Mouse (Mus musculus): ENCODE results near the gene Tapbp.
"Not testable (repeated sequence)": the region's sequence is repeated elsewhere in the genome, so short reads cannot be mapped to it uniquely, and the experiment has no call there.

Tapbp gene

DNA sequence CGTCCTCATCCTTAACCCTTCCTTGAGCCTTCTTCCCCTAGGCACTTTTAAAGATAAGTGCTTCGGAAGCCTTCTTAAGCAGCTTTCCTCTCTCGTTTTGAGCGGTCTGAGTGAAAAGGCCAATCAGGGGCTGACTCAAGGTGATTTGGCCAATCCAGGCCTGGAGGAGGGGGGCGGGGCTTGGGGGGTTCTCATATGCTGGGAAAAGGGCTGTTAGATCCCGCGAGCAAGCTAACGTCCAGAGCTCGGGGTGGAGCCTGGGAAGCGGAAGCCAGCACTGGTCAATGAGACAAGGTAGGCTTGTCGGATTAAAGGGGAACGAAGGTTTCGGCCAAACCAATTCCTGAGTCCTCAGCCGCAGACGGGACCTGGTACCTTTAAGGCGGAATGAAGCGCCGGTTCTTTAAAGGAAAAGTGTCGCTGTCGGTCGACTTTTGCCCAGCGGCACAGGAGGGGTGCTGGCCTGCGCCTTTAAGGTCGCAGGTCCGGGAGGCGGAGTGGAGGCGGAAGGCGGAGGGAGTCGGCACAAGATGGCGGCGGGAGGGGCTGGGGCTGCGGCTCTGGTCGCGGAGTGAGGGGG is at the start of gene Tapbp, which contains the start of gene Zbtb22:
TSS of gene Tapbp (plus strand) at position 229 of the 580 bp plus-strand sequence.
TSS of gene Zbtb22 (plus strand) at position 234 of the 580 bp plus-strand sequence.
- in situ Hi-C loops (cut with MboI, MseI): loop anchor here (25.0 kb wide), 1 partner anchor 697 kb away; the partner anchor contains the start of genes Agpat1, Egfl8 and Rnf5

DNA sequence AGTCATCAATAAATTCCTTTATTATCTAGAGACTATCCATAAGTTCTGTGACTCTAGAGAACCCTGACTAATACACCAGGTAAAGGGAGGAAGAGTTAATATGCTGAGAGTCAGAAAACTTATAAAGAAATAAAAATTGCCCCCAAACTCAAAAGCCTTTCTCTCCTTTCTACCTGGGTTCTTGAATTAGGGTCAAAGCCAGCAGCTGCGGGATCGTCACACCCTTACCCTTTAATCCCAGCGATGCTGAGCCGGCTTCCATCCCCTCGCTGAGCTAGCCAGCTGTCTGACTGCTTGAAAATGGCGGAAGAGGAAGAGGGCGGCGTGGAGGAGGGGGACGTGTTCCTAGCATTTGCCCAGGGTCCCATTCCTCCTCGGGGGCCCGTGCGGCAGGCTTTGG is 42.2 kb upstream of the Tapbp start, which contains the start of gene Gm7029:
TSS of gene Gm7029 (plus strand) at position 301 of the 400 bp plus-strand sequence.
- in situ Hi-C loops (cut with MboI, MseI): loop anchor here (5.0 kb wide), 1 partner anchor 34 kb away; the partner anchor contains the start of genes Daxx and Platr17

DNA sequence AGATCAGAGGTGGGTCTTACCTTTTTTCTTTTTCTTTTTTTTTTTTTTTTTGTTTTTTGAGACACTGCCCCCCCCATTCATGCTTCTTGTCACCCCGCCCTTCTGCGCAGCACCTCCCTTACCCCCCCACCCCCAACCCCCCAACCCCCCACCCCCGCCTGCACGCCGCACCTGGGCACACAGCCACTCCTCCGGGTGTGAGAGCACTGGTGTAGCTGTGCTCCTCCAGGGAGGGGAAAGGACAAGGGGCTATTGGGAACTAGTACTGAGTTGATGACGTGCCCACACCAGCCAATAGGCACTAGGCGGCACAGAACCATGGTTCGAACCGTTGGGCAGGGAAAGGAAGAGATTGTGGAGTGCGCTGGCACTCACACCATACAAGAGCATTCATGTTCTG is 41.3 kb upstream of the Tapbp start:
- in situ Hi-C loops (cut with MboI, MseI): loop anchor here (5.0 kb wide), 1 partner anchor 33 kb away; the partner anchor contains the start of genes Daxx and Platr17

DNA sequence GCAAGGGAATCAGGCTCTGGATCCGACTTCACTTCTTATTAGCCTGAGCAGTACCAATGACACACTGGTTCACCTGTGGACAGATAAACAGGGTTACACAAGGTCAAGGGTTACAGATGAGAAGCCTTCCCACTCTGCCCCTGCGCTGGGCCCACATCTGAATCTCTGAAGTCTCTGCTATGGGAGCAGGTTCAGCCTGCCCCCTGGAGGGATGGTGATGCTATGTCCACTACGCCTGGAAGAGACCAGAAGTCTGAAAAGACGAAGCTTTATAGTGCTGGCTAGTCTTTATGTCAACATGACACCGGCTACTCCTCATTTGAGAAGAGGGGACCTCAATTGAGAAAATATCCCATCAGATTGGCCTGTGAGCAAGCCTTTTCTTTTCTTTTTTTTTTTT is 39.9 kb upstream of the Tapbp start:
- in situ Hi-C loops (cut with MboI, MseI): not testable (repeated sequence)

DNA sequence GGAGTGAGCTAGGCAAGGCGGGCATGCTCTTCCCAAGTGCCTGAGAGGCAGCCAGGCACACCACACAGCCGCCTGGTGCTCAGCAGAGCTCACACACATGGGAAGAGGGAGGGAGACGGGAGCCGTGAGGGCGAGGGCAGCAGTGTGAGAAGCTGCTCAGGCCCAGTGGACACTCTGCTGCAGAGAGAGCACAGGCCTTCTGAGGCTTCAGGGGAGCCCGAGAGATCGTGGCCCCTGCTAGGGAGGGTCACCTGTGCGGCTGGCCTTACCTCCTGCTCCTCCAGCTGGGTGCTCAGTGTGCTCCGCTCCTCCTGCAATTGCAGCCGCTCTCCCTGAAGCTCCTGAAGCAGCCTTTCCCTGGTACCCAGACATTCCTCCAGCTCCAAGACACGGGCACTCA is 31.4 kb upstream of the Tapbp start:
- in situ Hi-C loops (cut with MboI, MseI): loop anchor here (5.0 to 10.0 kb wide), 3 partner anchors 37 to 1270 kb away; no protein-coding TSS in a partner anchor

DNA sequence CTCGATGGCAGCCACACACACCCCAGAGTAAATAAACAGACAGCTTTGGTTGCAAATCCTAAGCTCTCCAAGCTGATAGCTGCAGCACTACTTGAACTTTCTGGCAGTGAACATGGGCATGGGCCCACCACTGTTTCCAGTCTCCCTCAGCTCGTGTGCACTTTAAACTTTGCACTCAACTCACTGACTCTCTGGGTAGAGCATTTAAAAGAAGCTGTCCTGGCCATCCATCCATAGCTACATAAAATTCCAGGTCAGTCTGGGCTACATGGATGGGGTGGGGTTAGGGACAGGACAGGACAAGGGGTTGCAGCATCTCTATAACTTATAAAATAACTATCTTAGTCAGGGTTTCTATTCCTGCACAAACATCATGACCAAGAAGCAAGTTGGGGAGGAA is 27.9 kb upstream of the Tapbp start:
- in situ Hi-C loops (cut with MboI, MseI): loop anchor here (5.0 to 10.0 kb wide), 3 partner anchors 131 to 1273 kb away; no protein-coding TSS in a partner anchor

DNA sequence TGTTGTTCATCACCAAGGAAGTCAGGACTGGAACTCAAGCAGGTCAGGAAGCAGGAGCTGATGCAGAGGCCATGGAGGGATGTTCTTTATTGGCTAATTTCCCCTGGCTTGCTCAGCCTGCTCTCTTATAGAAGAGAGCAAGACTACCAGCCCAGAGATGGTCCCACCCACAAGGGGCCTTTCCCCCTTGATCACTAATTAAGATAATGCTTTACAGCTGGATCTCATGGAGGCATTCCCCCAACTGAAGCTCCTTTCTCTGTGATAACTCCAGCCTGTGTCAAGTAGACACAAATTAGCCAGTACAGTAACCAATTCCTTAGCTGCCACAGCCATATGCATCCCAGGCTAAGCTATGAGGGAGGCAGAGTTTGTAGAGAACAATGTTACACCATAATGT is 27.5 kb upstream of the Tapbp start:
- in situ Hi-C loops (cut with MboI, MseI): loop anchor here (5.0 to 10.0 kb wide), 3 partner anchors 131 to 1273 kb away; no protein-coding TSS in a partner anchor

DNA sequence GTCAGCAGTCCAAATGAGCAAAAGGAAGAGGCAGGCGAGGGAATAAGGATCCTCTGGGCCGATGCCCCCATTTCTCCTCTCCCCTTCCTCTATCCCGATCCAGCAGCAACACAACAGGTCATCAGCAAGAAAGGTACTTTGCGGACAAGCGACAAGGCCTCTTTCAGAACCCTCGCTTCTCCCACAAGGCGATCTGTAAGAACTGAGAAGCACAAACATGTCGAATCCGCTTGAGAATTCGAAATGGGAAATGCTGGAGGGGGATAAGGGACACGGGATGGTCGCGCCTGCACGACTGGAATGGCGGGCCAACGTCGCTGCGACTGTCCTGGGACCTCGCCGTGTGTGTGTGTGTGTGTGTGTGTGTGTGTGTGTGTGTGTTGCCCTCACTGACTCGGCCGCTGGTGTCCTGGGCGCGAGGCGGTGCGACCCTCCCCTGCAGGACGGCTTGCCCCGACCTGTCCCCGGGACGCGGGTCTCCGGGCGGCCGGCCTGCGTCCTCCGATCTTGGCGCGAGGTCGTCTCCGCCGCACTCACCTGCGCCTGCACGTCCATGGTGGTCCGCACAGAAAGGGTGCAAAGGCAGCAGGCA is 25.7 kb upstream of the Tapbp start:
- in situ Hi-C loops (cut with MboI, MseI): loop anchor here (5.0 to 10.0 kb wide), 4 partner anchors 42 to 1275 kb away; no protein-coding TSS in a partner anchor

DNA sequence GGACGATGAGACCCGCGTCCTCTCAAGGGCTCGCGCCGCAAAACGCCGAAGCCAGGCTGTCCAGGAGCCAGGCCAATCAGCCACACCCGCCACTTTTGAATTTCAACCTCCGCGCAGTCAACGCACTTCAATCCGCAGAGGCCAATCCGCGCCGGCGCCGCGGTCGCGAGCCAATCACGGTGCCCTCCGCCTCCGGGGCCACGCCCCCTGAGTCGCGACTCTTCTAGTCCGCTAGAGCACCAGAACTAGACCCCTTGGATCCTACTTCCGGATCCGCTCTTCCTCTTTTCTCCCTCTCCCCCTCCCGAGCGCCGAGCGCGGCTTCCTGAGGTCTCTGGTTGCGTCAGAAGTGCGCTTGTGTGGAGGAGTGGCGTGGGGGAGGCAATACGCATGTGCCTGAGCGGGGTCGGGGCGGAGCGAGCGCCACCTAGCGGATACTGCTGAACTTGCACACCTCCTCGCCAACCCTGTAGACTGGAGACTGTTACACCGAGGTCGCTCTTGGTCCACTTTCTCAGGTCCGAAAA is 25.1 kb upstream of the Tapbp start, which contains the start of gene Kifc1:
TSS of gene Kifc1 (minus strand) at position 129 of the 527 bp plus-strand sequence.
- in situ Hi-C loops (cut with MboI, MseI): loop anchor here (5.0 kb wide), 1 partner anchor 42 kb away; no protein-coding TSS in a partner anchor

DNA sequence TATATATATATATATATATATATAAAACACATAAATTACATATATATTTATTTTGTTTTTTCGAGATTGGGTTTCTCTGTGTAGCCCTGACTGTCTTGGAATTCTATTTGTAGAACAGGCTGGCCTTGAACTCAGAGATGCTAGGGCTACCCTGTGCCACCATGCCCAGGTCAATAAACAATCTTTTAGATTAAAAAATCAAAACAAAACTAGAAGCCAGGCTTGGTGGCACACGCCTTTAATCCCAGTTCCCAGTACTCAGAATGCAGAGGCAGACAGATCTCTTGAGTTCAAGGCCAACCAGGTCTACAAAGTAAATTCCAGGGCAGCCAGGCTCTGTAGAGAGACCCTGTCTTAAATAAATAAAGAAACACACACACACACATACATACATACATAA is 24.3 kb upstream of the Tapbp start:
- in situ Hi-C loops (cut with MboI, MseI): loop anchor here (5.0 kb wide), 1 partner anchor 41 kb away; no protein-coding TSS in a partner anchor

DNA sequence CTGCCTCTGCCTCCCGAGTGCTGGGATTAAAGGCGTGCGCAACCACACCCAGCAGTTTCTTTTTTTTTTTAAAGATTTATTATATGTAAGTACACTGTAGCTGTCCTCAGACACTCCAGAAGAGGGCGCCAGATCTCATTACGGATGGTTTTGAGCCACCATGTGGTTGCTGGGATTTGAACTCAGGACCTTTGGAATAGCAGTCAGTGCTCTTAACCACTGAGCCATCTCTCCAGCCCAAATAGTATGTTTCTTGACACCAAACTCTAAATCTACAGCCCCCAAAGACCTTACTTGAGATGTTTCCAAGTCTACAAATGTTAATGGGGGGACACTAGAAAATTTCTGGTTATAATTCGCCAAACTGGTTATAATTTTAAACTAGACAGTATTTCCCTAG is 23.8 kb upstream of the Tapbp start:
- in situ Hi-C loops (cut with MboI, MseI): loop anchor here (5.0 kb wide), 1 partner anchor 40 kb away; no protein-coding TSS in a partner anchor

DNA sequence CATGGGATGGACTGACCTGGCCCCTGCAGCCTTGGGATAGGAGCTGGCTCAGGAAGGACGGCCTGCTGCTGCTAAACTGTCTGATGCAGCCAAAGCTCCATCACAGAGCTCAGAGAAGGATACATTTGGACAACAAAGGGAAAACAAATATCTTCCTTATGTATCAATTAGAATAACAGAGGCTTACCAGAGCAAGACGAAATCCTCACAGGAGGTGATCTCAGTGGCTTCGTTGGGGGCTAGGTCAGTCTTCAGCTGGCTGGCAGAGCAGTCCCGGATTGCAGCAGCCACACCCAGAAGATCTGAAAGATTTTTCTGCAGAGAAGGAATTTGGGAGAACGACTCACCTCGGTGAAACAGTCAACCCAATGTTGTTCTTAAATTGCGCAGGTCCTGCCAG is 23.3 kb upstream of the Tapbp start:
- in situ Hi-C loops (cut with MboI, MseI): loop anchor here (5.0 kb wide), 1 partner anchor 40 kb away; no protein-coding TSS in a partner anchor

DNA sequence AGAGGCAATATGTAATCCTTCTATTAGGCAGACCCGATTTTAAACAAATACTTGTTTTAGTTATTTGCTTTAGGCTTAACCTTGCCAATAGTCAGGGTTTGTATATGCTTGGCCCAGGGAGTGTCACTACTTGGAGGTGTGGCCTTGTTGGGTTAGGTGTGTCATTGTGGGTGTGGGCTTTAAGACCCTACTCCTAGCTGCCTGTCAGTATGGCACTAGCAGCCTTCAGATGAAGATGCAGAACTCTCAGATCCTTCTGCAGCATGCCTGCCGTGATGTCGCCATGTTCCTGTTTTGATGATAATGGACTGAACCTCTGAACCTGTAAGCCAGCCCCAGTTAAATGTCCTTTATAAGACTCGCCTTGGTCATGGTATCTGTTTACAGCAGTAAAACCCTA is 22.7 kb upstream of the Tapbp start:
- in situ Hi-C loops (cut with MboI, MseI): loop anchor here (5.0 kb wide), 1 partner anchor 39 kb away; no protein-coding TSS in a partner anchor

DNA sequence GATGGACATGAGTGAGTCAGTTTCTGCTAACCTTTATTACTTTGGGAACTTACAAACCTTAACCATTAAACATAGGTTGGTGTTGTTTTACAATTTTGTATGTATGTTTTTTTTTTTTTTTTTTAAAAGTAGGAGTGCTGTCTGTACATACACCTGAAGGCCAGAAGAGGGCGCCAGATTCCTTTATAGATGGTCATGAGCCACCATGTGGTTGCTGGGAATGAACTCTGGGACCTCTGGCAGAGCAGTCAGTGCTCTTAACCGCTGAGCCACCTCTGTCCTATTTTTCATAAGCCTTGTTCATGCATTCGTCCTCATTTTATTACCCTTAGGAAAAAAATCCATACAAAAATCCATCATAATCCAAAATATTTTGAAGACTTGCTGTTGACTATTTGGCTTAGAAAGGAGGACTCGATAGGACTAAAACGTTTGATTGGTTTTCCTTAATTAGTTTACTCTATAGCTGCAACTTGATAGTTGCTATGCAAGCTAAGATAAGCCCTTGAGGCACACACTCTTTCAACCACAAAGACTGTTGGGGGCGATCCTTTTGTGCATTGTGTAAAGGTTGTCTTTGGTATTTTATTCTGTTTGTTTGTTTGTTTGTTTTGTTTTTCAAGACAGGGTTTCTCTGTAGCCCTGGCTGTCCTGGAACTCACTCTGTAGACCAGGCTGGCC is 18.4 kb upstream of the Tapbp start:
- in situ Hi-C loops (cut with MboI, MseI): no loop called here

DNA sequence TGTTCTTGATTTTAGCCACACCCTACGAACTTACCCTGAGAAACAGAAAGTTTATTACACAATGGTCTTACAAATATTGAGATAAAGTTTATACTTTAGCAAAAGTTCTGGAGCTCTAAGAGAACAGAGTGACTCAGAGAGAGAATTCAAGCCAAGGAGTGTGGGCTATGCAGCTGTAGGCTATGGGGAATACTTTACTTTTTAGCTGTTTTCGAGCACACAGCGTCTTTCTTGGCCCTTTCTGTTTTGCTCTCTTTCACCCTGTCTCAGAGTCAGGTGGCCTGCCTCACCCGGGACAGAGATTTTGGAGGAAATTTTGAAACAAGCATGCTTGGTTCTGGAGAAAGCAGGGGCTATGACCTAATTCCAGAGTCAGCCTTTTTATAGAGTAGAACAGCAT is 17.5 kb upstream of the Tapbp start:
- in situ Hi-C loops (cut with MboI, MseI): not testable (repeated sequence)

DNA sequence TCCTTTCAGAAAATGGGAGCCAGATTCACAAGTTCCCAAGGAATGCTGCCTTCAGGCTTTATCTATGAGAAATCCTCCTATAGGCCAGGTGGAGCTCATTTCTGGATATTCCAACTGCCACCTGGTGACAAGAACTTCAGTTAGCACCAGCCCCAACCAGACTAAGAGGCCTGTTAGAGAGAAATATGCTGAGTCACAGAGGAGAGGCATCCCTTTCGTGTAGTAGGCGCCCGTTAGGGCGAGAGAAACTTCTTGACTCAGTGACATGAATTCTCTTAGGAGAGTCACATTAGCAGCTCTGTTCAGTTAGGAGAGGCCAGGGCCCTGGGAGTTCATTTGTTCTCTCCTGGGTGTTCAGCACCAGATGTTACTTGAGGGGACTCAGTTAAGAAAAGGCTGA is 16.1 kb upstream of the Tapbp start:
- in situ Hi-C loops (cut with MboI, MseI): loop anchor here (25.0 kb wide), 1 partner anchor 713 kb away; the partner anchor contains the start of genes Agpat1, Egfl8 and Rnf5

DNA sequence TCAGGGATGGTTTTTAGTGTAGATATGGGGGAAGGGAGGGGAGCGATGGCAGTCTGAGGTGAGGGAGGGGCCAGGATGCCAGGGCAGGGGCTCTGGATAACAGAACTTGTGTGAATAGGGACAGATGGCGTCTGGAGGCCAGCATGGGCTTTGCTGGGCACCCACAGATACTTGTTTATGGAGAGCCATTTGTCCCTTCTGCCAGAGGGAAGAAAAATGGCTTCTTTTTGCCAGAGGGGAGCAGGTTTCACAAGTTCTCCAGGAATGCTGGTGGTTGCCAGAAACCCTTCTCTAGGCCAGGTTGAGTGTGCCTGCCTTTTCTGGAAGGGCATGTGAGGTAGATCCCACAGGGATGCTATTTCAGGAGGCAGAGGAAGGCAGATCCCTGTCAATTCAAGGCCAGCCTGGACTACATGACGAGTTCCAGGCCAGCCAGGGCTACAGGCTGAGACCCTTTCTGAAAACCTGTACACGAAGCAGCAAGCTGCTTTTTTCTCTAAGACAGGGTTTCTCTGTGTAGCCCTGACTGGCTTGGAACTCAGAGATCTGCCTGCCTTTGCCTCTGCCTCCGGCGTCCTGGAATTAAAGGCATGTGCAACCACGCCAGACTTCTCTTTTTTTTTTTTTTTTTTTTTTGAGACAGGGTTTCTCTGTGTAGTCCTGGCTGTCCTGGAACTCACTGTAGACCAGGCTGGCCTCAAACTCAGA is 15.3 kb upstream of the Tapbp start:
- in situ Hi-C loops (cut with MboI, MseI): loop anchor here (25.0 kb wide), 1 partner anchor 712 kb away; the partner anchor contains the start of genes Agpat1, Egfl8 and Rnf5

DNA sequence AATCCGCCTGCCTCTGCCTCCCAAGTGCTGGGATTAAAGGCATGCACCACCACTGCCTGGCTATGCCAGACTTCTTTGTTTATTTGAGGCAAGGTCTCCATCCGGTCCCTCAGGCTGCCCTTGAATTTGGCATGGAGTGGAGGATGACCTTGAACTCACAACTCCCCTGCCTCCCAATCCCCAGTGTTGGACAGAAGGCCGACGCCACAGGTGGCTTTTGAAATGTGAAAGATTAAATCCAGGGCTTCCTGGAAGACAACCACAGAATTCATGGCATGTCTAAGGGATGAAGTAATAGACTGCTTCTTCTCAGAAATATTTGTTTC is 14.7 kb upstream of the Tapbp start:
- in situ Hi-C loops (cut with MboI, MseI): loop anchor here (25.0 kb wide), 1 partner anchor 711 kb away; the partner anchor contains the start of genes Agpat1, Egfl8 and Rnf5

DNA sequence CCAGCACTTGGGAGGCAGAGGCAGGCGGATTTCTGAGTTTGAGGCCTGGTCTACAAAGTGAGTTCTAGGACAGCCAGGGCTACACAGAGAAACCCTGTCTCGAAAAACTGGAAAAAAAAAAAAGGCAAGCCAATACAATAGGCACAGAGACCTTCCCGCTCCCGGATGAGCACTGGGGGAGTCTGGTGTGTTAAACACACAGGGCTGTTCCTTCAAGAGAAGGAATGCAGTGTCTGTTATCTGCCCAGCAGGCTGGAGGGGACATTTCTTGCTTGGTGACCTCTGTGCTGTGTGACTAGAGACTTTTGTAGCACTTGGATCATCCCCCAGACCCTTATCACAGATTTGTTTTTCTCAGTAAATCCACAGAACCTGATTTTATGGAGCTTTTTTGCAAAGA is 14.0 kb upstream of the Tapbp start:
- in situ Hi-C loops (cut with MboI, MseI): loop anchor here (25.0 kb wide), 1 partner anchor 711 kb away; the partner anchor contains the start of genes Agpat1, Egfl8 and Rnf5

DNA sequence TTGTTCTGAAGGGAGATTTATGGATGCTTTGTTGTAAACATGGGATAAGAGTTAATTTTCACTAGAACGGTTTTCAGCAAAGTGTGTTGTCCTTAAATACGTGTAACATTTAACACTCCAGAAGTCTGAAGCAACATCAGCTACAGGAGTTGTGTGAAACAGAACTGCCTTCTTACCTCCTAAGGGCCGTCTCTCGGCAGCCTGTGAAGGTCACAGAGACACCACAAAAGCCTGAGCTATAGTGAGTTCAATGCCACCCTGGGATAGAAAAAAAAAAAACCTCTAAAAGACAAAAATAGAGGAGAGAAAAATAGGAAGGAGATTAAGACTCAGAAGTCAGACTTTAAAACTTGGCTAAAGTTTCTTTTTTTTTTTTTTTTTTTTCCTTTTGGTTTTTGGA is 13.6 kb upstream of the Tapbp start:
- in situ Hi-C loops (cut with MboI, MseI): loop anchor here (25.0 kb wide), 1 partner anchor 710 kb away; the partner anchor contains the start of genes Agpat1, Egfl8 and Rnf5

Measured in regulatory T cell (primary cell).